ENCODE assay signal across 10 mouse cellular contexts in the genomic region with DNA sequence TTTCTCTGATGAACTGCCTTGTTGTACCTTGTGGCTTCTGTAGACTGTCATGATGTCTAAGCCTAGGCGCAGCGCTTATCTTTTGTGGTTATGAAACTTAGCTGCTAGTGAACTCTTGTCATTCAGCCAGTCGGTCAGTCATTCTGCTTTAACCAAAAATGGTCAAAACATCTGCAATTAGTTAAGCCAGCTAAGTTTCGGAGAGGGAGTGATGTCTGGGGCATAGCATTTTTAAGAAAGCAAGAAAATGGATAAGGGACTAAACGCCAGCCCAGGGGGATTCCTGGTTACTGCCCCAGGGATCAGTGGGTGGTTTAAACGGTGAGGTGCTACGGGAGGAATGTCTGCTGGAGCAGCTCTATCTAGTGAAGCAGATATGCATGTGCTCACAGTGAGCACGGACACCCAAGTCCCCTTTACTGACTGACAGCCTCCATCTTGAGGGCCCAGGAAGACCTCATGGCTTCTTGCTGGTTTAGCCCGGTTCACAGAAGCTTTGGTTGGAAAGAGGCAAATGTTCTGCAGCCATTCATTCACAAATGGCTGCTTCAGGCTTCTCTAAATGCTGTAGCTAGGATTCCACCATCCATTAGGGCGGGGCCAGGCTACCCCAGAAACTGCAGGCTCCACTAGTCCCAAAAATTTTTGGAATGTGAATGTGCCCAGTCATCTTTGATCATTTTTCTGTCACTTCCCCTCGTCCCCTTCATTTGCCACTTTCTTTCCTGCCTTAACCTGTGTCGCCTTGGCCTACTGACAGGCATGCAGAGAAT. TPM values are rescaled to one million over a fixed set of nuclear protein-coding genes. Genes with fewer than 3 reads are reported as not detected.
DNase-seq lines count a peak whose midpoint lies in the region; ATAC-seq lines count a peak whose summit lies in the region.
"Had no signal": no experiment of that assay in that cellular context is flagged by ENCODE, and none has a peak within 500 bp of the region (broad histone marks: within the 10 kb centered on the region; RNA-seq: fewer than 3 reads in every experiment).

No protein-coding gene starts in this region.

- H3K27me3 ChIP-seq in kidney, embryonic 14.5 days (ENCODE audit: control insufficient read depth, insufficient read depth, low read length), result no peaks in the 10 kb centered on the region
- no peaks in the 10 kb centered on the region for H3K27me3 ChIP-seq in heart, embryonic 13.5 days (replicated peaks)

- H3K9ac ChIP-seq in kidney, embryonic 14.5 days (ENCODE audit: low read depth, low read length), result peak overlapping the region; percentile 20; the same call in 1 of the 2 replicates
- peak overlapping the region; percentile 70 for H3K9ac ChIP-seq in heart, embryonic 13.5 days

- H3K4me3 ChIP-seq in kidney, embryonic 14.5 days (ENCODE audit: low read length), result no peak overlapping the region
- no peak overlapping the region for H3K4me3 ChIP-seq in heart, embryonic 13.5 days

- H3K27ac ChIP-seq in kidney, embryonic 14.5 days (ENCODE audit: low read depth, low read length), result peak overlapping the region; percentile 13; the same call in 1 of the 2 replicates
- peak overlapping the region; percentile 96 for H3K27ac ChIP-seq in heart, embryonic 13.5 days (replicated peaks)

- no peaks in the 10 kb centered on the region for H3K9me3 ChIP-seq in kidney, embryonic 14.5 days (ENCODE audit: control insufficient read depth, low read length)
- no peaks in the 10 kb centered on the region for H3K9me3 ChIP-seq in heart, embryonic 13.5 days

- H3K36me3 ChIP-seq in kidney, embryonic 14.5 days (ENCODE audit: control insufficient read depth, insufficient read depth, low read length), result peaks cover 39% of the 10 kb centered on the region
- peaks cover 56% of the 10 kb centered on the region for H3K36me3 ChIP-seq in heart, embryonic 13.5 days

- WGBS in kidney, embryonic 14.5 days, result 71% methylated on average over 12 of the region's 12 CpGs
- 30% methylated on average over 12 of the region's 12 CpGs for WGBS in heart, embryonic 13.5 days

- DNase-seq in kidney, postnatal 4 days, result no peak
- DNase-seq in 3T3-L1 (ENCODE audit: low read depth, low spot score) (peak; percentile 99), R1 (ENCODE audit: low read depth, low spot score) (peak; percentile 81)
- DNase-seq in cerebellum, adult 11 months, result no peak
- DNase-seq: midbrain, embryonic 14.5 days; thymus, postnatal 25 days had no signal

- ATAC-seq in kidney, embryonic 14.5 days (ENCODE audit: low FRiP score, low TSS enrichment), result no peak
- no peak for ATAC-seq in heart, embryonic 13.5 days (ENCODE audit: extremely low read depth, insufficient number of reproducible peaks, low FRiP score, low TSS enrichment)
- no peak for ATAC-seq in cerebellum, adult (ENCODE audit: insufficient number of reproducible peaks, low FRiP score, low TSS enrichment)
- ATAC-seq in megakaryocyte-erythroid progenitor cell, adult 5-6 weeks (replicated peaks; ENCODE audit: low FRiP score, low TSS enrichment, poor library complexity, severe bottlenecking), result no peak

- H3K4me1 ChIP-seq in kidney, embryonic 14.5 days (ENCODE audit: control insufficient read depth, insufficient read depth, low read length), result peaks cover 45% of the 10 kb centered on the region
- H3K4me1 ChIP-seq in heart, embryonic 13.5 days, result peaks cover 95% of the 10 kb centered on the region

- no peak overlapping the region for H3K4me2 ChIP-seq in kidney, embryonic 14.5 days (replicated peaks; ENCODE audit: low read depth, low read length)
- H3K4me2 ChIP-seq in heart, embryonic 13.5 days, result peak overlapping the region; percentile 46

RNA-seq across cellular contexts. Expression of a gene that starts 13.5 kb away (rescaled TPM):
- 522 and 589 TPM in 2 replicates for polyA plus RNA-seq in kidney, embryonic 14.5 days (2014; fragmentation: Nextera tagmentation; extraction: Ambion mirVana)
- polyA plus RNA-seq in heart, embryonic 13.5 days (2015; fragmentation: Nextera tagmentation; extraction: Ambion mirVana), result 429 and 466 TPM in 2 replicates
- 2.1 TPM in 1 of 2 replicates, not detected in the other for total RNA-seq in megakaryocyte-erythroid progenitor cell, adult 5-6 weeks (2014; fragmentation: Nextera tagmentation)
- total RNA-seq in megakaryocyte-erythroid progenitor cell, adult 5-6 weeks (2017), result 0.23 and 0.42 TPM in 2 replicates

Comparison
In these comparisons a context has a peak if more than half of its experiments do, and no peak if none do; other contexts are left out.
1. DNase-seq: peak in 3T3-L1 (single experiment) and R1 (single experiment); none in kidney, postnatal 4 days (0 of 2) and cerebellum, adult 11 months (single experiment).